Mouse (Mus musculus) olfactory bulb, adult 2 months (tissue): ENCODE data around the gene Atoh8.

ENCODE experiments used
- CTCF ChIP-seq: fragments of 200-500 bp; IDR thresholded peaks from 2 replicates; pipeline ENCODE4 v1.5.1; 2012; ENCODE audit warnings: low read depth, mild to moderate bottlenecking, low read length, moderate library complexity; ENCODE audit not compliant: insufficient read depth
- POLR2A ChIP-seq: fragments of 200-500 bp; IDR thresholded peaks from 2 replicates; pipeline ENCODE4 v1.6.1; 2012; ENCODE audit warnings: mild to moderate bottlenecking, low read depth, low read length, moderate library complexity; ENCODE audit not compliant: insufficient read depth

GRCm38 (mm10) chr6:72270258-72270657 lies 34.9 kb upstream of the Atoh8 start:
- TF ChIP-seq CTCF (no peak), POLR2A (no peak)
